Mouse (Mus musculus) stomach, embryonic 16.5 days (tissue): ENCODE measurements around the gene Adamts17. TPM values are rescaled to one million over a fixed set of nuclear protein-coding genes. Genes with fewer than 3 reads are reported as not detected.

Source experiments
- ATAC-seq: fragments of 200-750 bp; cut with Nextera tagmentation; 2 replicates; pipeline ENCODE4 v1.8.0; 2017; ENCODE audit warnings: moderate number of reproducible peaks, moderate TSS enrichment; ENCODE audit not compliant: insufficient read depth, low FRiP score
- H3K27ac ChIP-seq: fragments of 300-500 bp; sonication (generic); 2 replicates; pipeline ENCODE4 v1.5.1; 2014; ENCODE audit warnings: low read length
- H3K27me3 ChIP-seq: fragments of 300-500 bp; sonication (generic); 2 replicates; pipeline ENCODE4 v1.6.1; 2014; ENCODE audit warnings: low read length, control low read depth, mixed read lengths; ENCODE audit not compliant: control insufficient read depth, insufficient read depth
- H3K36me3 ChIP-seq: fragments of 300-500 bp; sonication (generic); 2 replicates; pipeline ENCODE4 v1.6.1; 2014; ENCODE audit warnings: low read length; ENCODE audit not compliant: control insufficient read depth, insufficient read depth
- H3K4me1 ChIP-seq: fragments of 300-500 bp; sonication (generic); 2 replicates; pipeline ENCODE4 v1.6.1; 2014; ENCODE audit warnings: low read length, control low read depth, mixed read lengths; ENCODE audit not compliant: control insufficient read depth, insufficient read depth
- H3K4me2 ChIP-seq: fragments of 300-500 bp; sonication (generic); 2 replicates; pipeline ENCODE4 v1.6.1; 2014; ENCODE audit warnings: low read depth, low read length, mixed read lengths
- H3K4me3 ChIP-seq: fragments of 300-500 bp; sonication (generic); replicated peaks from 2 replicates; pipeline ENCODE4 v1.5.1; 2014; ENCODE audit warnings: mild to moderate bottlenecking, low read length
- H3K9ac ChIP-seq: fragments of 300-500 bp; sonication (generic); 2 replicates; pipeline ENCODE4 v1.6.1; 2014; ENCODE audit warnings: low read length
- H3K9me3 ChIP-seq: fragments of 300-500 bp; sonication (generic); replicated peaks from 2 replicates; pipeline ENCODE4 v1.6.1; 2016; ENCODE audit warnings: low read length, control low read depth; ENCODE audit not compliant: control insufficient read depth
- WGBS: fragments of 180-500 bp; shearing (Covaris S2); extraction: QIAGEN DNeasy Blood & Tissue Kit; methylation state at CpG from one replicate; pipeline ENCODE4 v1.1.7; 2014; 5-methylcytosine and 5-hydroxymethylcytosine counted together
- polyA plus RNA-seq: library from polyadenylated mRNA; unstranded; fragments of >200 nt; fragmentation: Nextera tagmentation; extraction: Ambion mirVana; gene quantifications from 2 replicates; pipeline ENCODE4 v1.2.1, GENCODE M21; 2015

Adamts17 gene
- polyA plus RNA-seq, 1 experiment from 2014 or later = 5.3 TPM

DNA sequence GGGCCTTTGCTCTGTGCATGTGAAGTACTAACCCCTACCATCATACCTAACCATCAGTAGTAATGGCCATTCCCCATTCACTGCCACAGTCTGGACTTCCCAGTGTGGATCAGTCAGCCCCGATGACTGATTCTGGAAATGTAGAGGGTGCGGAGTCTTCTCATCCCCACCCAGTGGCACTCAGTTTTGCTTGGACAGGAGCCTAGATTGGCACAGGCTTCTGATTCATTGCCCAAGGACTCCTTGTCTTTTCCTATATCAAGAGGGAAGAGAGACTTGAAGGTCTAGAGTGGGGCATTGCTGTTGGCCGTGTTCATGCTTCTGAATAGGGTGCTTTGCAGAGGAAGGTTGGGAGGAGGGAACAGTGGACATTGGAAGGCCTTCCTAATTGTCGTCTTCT is 148.1 kb downstream of the Adamts17 start:
- Histone ChIP-seq H3K4me1 (no peaks in the 10 kb centered on the region), H3K36me3 (no peaks in the 10 kb centered on the region), H3K4me3 (no peak overlapping the region), H3K27ac (no peak overlapping the region), H3K4me2 (no peak overlapping the region), H3K9ac (no peak overlapping the region), H3K27me3 (no peaks in the 10 kb centered on the region), H3K9me3 (no peaks in the 10 kb centered on the region)
- no peak for ATAC-seq
- WGBS = 95% methylated on average over 4 of the region's 4 CpGs

GRCm38 (mm10) chr7:66988441-66988840 is 148.9 kb downstream of the Adamts17 start:
- 81% methylated on average over 3 of the region's 3 CpGs for WGBS
- no peaks in the 10 kb centered on the region for H3K4me1 ChIP-seq
- ATAC-seq = no peak
- no peaks in the 10 kb centered on the region for H3K9me3 ChIP-seq
- H3K27me3 ChIP-seq = no peaks in the 10 kb centered on the region
- no peak overlapping the region for H3K9ac ChIP-seq
- H3K4me2 ChIP-seq = no peak overlapping the region
- no peaks in the 10 kb centered on the region for H3K36me3 ChIP-seq
- H3K27ac ChIP-seq = no peak overlapping the region
- no peak overlapping the region for H3K4me3 ChIP-seq

GRCm38 (mm10) chr7:66989357-66990045 is 150.0 kb downstream of the Adamts17 start:
- no peaks in the 10 kb centered on the region for H3K36me3 ChIP-seq
- no peak for ATAC-seq
- no peak overlapping the region for H3K4me2 ChIP-seq
- WGBS = 73% methylated on average over 3 of the region's 3 CpGs
- H3K4me1 ChIP-seq = no peaks in the 10 kb centered on the region
- H3K9me3 ChIP-seq = no peaks in the 10 kb centered on the region
- no peak overlapping the region for H3K4me3 ChIP-seq
- H3K27me3 ChIP-seq = no peaks in the 10 kb centered on the region
- no peak overlapping the region for H3K9ac ChIP-seq
- H3K27ac ChIP-seq = no peak overlapping the region

GRCm38 (mm10) chr7:66998821-66999220 is 159.3 kb downstream of the Adamts17 start:
- Histone ChIP-seq H3K4me2 (no peak overlapping the region), H3K4me1 (no peaks in the 10 kb centered on the region), H3K27me3 (no peaks in the 10 kb centered on the region), H3K27ac (no peak overlapping the region), H3K9me3 (no peaks in the 10 kb centered on the region), H3K9ac (no peak overlapping the region), H3K36me3 (no peaks in the 10 kb centered on the region), H3K4me3 (no peak overlapping the region)
- WGBS = 79% methylated on average over 6 of the region's 6 CpGs
- ATAC-seq = no peak

DNA sequence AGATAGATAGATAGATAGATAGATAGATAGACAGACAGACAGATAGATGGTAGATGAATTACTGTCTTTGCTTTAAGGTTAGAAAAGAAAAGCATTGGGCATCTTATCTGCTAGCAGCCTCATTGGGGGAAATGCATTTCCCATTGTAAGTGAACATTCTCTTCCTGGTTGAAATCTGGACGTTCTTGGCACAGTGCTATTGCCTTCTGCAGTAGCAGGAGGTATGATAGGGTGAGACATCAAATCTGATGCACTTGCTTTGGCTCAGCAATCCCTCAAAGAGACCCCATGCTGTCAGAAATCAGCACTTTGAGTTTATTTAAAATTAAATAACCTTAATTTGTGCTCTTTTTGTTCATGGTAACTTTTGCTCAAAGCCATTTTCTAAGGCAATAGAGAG is 164.1 kb downstream of the Adamts17 start:
- 0 out of 2 replicates have a peak, but pooled peaks cover 3% of the 10 kb centered on the region for H3K9me3 ChIP-seq
- H3K27ac ChIP-seq = no peak overlapping the region
- no peaks in the 10 kb centered on the region for H3K36me3 ChIP-seq
- no peak for ATAC-seq
- H3K9ac ChIP-seq = no peak overlapping the region
- H3K4me2 ChIP-seq = no peak overlapping the region
- no peaks in the 10 kb centered on the region for H3K27me3 ChIP-seq
- H3K4me3 ChIP-seq = no peak overlapping the region
- no peaks in the 10 kb centered on the region for H3K4me1 ChIP-seq
- WGBS = 71% methylated on average over 1 of the region's 1 CpGs

- no peaks in the 10 kb centered on the region for H3K36me3 ChIP-seq
- no peak overlapping the region for H3K27ac ChIP-seq
- no peaks in the 10 kb centered on the region for H3K4me1 ChIP-seq
- no peak overlapping the region for H3K4me3 ChIP-seq
- no peak for ATAC-seq
- H3K9me3 ChIP-seq = 0 out of 2 replicates have a peak, but pooled peaks cover 3% of the 10 kb centered on the region
- H3K27me3 ChIP-seq = no peaks in the 10 kb centered on the region
- 94% methylated on average over 5 of the region's 5 CpGs for WGBS
- H3K9ac ChIP-seq = no peak overlapping the region
- no peak overlapping the region for H3K4me2 ChIP-seq
Measured at GRCm38 (mm10) chr7:67004220-67004619, 164.7 kb downstream of the Adamts17 start.

DNA sequence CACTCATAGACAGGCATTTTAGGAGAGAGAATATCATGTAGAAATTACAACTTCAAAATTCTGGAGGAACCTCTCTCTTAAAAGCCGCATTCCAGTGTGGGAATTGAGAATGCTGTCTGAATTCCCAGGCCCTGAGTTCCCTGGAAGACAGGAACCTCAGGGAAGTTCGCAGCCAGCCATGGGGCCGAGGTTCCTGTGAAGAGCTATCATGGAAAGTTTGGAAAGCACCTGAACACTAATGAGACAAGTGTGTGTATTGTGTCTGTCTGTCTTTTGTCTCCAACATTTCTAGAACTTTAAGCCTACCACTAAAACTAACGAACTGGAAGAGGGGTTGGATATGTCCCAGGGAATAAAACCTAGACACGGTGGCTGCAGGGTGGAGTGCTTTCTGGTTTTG is 170.3 kb downstream of the Adamts17 start:
- 89% methylated on average over 5 of the region's 5 CpGs for WGBS
- Histone ChIP-seq H3K27ac (no peak overlapping the region), H3K9me3 (0 out of 2 replicates have a peak, but pooled peaks cover 3% of the 10 kb centered on the region), H3K4me2 (no peak overlapping the region), H3K9ac (no peak overlapping the region), H3K36me3 (no peaks in the 10 kb centered on the region), H3K4me3 (no peak overlapping the region), H3K27me3 (no peaks in the 10 kb centered on the region), H3K4me1 (peaks cover 9% of the 10 kb centered on the region)
- no peak for ATAC-seq

GRCm38 (mm10) chr7:67012011-67012751 is 172.6 kb downstream of the Adamts17 start:
- Histone ChIP-seq H3K27ac (peak overlapping the region; percentile 23; the same call in 1 of the 2 replicates), H3K4me2 (no peak overlapping the region), H3K36me3 (no peaks in the 10 kb centered on the region), H3K9me3 (0 out of 2 replicates have a peak, but pooled peaks cover 3% of the 10 kb centered on the region), H3K4me3 (no peak overlapping the region), H3K27me3 (no peaks in the 10 kb centered on the region), H3K4me1 (peaks cover 9% of the 10 kb centered on the region), H3K9ac (no peak overlapping the region)
- 58% methylated on average over 12 of the region's 12 CpGs for WGBS
- 0 out of 2 replicates have a peak, but pooled peaks have one; percentile 5 for ATAC-seq

- no peaks in the 10 kb centered on the region for H3K27me3 ChIP-seq
- no peaks in the 10 kb centered on the region for H3K36me3 ChIP-seq
- no peak overlapping the region for H3K4me3 ChIP-seq
- 73% methylated on average over 12 of the region's 12 CpGs for WGBS
- peaks cover 9% of the 10 kb centered on the region for H3K4me1 ChIP-seq
- H3K9me3 ChIP-seq = no peaks in the 10 kb centered on the region
- no peak for ATAC-seq
- no peak overlapping the region; the same call in 1 of the 2 replicates for H3K27ac ChIP-seq
- H3K4me2 ChIP-seq = no peak overlapping the region
- no peak overlapping the region for H3K9ac ChIP-seq
Measured at GRCm38 (mm10) chr7:67013211-67013895, 173.8 kb downstream of the Adamts17 start.
